Mouse (Mus musculus) forebrain, embryonic 11.5 days (tissue): ENCODE data around the gene Ctsc. TPM values are rescaled to one million over a fixed set of nuclear protein-coding genes. Genes with fewer than 3 reads are reported as not detected.

Experiments used
- ATAC-seq: fragments of 200-750 bp; cut with Nextera tagmentation; replicated peaks from 2 replicates; pipeline ENCODE4 v1.8.0; 2017; ENCODE audit warnings: moderate TSS enrichment; ENCODE audit not compliant: low FRiP score
- DNase-seq: peaks from one replicate; pipeline ENCODE4 v3.0.0-alpha.2; 2017; ENCODE audit warnings: low spot score
- H3K27ac ChIP-seq: fragments of 300-500 bp; sonication (generic); 2 replicates; pipeline ENCODE4 v1.5.1; 2014; ENCODE audit warnings: low read depth, low read length
- H3K27me3 ChIP-seq: fragments of 300-500 bp; sonication (generic); 2 replicates; pipeline ENCODE4 v1.6.1; 2014; ENCODE audit warnings: mild to moderate bottlenecking, low read length, mixed read lengths; ENCODE audit not compliant: control insufficient read depth, insufficient read depth
- H3K36me3 ChIP-seq: fragments of 300-500 bp; sonication (generic); 2 replicates; pipeline ENCODE4 v1.6.1; 2014; ENCODE audit warnings: mild to moderate bottlenecking, low read length, moderate library complexity, mixed read lengths; ENCODE audit not compliant: control insufficient read depth, insufficient read depth
- H3K4me1 ChIP-seq: fragments of 300-500 bp; sonication (generic); replicated peaks from 2 replicates; pipeline ENCODE4 v1.6.1; 2014; ENCODE audit warnings: low read length, mixed read lengths; ENCODE audit not compliant: control insufficient read depth, insufficient read depth
- H3K4me2 ChIP-seq: fragments of 300-500 bp; sonication (generic); 2 replicates; pipeline ENCODE4 v1.6.1; 2014; ENCODE audit warnings: low read depth, mild to moderate bottlenecking, low read length, moderate library complexity, mixed read lengths; ENCODE audit not compliant: severe bottlenecking
- H3K4me3 ChIP-seq: fragments of 300-500 bp; sonication (generic); 2 replicates; pipeline ENCODE4 v1.5.1; 2014; ENCODE audit warnings: low read depth, low read length
- H3K9ac ChIP-seq: fragments of 300-500 bp; sonication (generic); 2 replicates; pipeline ENCODE4 v1.6.1; 2014; ENCODE audit warnings: low read length
- H3K9me3 ChIP-seq: fragments of 300-500 bp; sonication (generic); 2 replicates; pipeline ENCODE4 v1.6.1; 2016; ENCODE audit warnings: low read length, mixed read lengths; ENCODE audit not compliant: control insufficient read depth
- WGBS: fragments of 180-500 bp; shearing (Covaris S2); extraction: QIAGEN DNeasy Blood & Tissue Kit; methylation state at CpG from one replicate; pipeline ENCODE4 v1.1.7; 2014; 5-methylcytosine and 5-hydroxymethylcytosine counted together
- polyA plus RNA-seq: library from polyadenylated mRNA; unstranded; fragments of >200 nt; fragmentation: Nextera tagmentation; extraction: Ambion mirVana; gene quantifications from 2 replicates; pipeline ENCODE4 v1.2.1, GENCODE M21; 2014

Ctsc gene
- polyA plus RNA-seq, 1 experiment from 2014 or later: 18.3 TPM

DNA sequence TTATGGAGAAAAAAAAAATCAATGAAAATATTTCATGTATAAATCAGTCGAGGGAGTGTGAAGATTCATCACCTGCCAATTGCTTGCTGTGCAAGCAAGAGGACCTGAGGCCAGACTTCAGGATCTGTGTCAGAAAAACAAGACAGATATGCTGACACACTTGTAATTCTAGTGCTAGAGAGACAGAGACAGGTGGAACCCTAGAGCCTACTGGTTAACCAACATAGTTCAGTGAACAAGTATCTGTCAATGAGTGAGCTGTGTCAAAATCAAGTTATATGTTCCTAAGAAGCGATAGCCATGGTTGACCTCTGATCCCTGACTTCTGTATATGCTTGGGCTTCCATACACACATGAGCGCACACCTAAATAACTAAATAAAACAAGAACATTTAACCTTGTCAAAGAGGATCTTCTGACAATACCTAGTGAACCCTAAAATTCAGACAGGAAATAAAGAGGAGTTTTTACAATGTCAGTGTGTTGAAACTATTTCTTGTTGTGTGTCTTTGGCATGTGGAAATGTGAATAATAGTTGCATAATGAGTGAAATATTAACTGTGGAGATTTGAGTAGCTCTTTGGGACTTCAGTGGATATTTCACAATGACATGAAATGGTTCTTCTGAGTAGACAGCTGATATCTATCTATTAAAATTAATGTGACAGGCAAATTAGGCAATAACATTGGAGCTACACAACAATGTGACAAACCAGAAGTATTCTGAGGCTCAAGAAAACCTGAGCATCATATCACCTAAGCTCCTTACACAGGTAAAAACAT lies 32.7 kb downstream of the Ctsc start:
- H3K27me3 ChIP-seq: no peaks in the 10 kb centered on the region
- H3K9me3 ChIP-seq: no peaks in the 10 kb centered on the region
- no peak for DNase-seq
- H3K4me1 ChIP-seq: no peaks in the 10 kb centered on the region
- no peak overlapping the region for H3K9ac ChIP-seq
- H3K4me2 ChIP-seq: no peak overlapping the region
- H3K36me3 ChIP-seq: no peaks in the 10 kb centered on the region
- 93% methylated on average over 3 of the region's 3 CpGs for WGBS
- ATAC-seq: no peak
- H3K27ac ChIP-seq: no peak overlapping the region
- no peak overlapping the region for H3K4me3 ChIP-seq

DNA sequence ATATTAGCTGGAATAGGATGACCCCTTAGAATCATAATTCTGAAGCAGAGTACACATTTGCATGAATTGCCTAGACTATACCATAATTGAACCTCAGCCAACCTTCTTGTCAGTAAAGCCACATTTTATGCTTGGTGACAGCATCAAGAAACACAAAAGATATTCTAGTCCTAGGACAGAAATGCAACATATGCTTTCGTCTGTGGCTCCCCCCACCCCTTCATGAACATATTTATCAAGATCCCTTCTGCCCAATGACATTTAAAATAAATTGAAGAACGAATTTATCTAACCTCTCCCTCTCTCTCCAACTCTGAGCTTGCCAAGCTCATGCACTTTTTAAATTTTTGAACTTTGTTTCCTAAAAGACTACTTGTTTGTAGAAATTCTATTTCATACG lies 38.5 kb downstream of the Ctsc start:
- DNase-seq: no peak
- no peaks in the 10 kb centered on the region for H3K36me3 ChIP-seq
- H3K4me3 ChIP-seq: no peak overlapping the region
- H3K4me2 ChIP-seq: no peak overlapping the region
- WGBS: 80% methylated on average over 3 of the region's 3 CpGs
- no peaks in the 10 kb centered on the region for H3K9me3 ChIP-seq
- no peak overlapping the region for H3K27ac ChIP-seq
- H3K4me1 ChIP-seq: no peaks in the 10 kb centered on the region
- ATAC-seq: no peak
- no peaks in the 10 kb centered on the region for H3K27me3 ChIP-seq
- no peak overlapping the region for H3K9ac ChIP-seq

DNA sequence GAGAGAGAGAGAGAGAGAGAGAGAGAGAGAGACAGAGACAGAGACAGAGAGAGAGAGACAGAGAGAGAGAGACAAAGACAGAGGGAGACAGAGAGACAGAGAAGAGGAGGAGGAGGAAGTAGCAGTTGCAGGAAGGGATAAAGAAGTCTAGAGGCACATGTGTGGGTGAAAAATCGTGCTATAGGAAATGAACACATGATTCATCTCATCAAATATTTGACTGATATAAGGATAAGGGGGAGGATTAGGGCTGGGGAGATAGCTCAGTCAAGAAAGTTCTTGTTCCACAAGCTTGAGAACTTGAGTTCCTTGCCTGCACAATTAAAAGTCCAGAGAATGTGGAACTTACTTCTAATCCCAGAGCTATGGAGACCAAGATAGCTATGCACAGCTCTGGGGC lies 40.6 kb downstream of the Ctsc start:
- Histone ChIP-seq H3K27ac (no peak overlapping the region), H3K4me2 (no peak overlapping the region), H3K4me3 (no peak overlapping the region), H3K36me3 (no peaks in the 10 kb centered on the region), H3K4me1 (no peaks in the 10 kb centered on the region), H3K9me3 (no peaks in the 10 kb centered on the region), H3K27me3 (no peaks in the 10 kb centered on the region), H3K9ac (no peak overlapping the region)
- 65% methylated on average over 1 of the region's 1 CpGs for WGBS
- no peak for ATAC-seq
- no peak for DNase-seq

DNA sequence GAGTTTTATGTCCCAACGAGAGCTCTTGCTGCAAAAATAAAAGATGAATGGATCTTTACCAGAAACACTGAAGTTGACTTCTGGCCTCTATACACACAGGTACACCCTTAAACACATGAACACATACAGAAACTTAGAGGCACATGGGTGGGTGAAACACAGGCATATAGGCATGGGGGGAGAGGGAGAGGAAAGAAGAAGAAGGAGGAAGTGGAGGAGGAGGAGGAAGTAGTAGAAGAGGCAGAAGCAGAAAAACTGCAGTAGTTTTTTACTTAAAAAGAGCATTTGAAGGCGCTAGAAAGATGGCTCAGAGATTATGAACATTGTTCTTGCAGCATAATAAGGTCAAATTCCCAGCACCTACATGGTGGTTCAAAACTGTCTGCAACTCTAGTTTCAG lies 41.0 kb downstream of the Ctsc start:
- Histone ChIP-seq H3K27ac (no peak overlapping the region), H3K27me3 (no peaks in the 10 kb centered on the region), H3K4me3 (no peak overlapping the region), H3K9me3 (no peaks in the 10 kb centered on the region), H3K9ac (no peak overlapping the region), H3K4me2 (no peak overlapping the region), H3K36me3 (no peaks in the 10 kb centered on the region), H3K4me1 (no peaks in the 10 kb centered on the region)
- no peak for ATAC-seq
- DNase-seq: no peak
- whole genome bisulfite sequencing: 81% methylated on average over 2 of the region's 2 CpGs

DNA sequence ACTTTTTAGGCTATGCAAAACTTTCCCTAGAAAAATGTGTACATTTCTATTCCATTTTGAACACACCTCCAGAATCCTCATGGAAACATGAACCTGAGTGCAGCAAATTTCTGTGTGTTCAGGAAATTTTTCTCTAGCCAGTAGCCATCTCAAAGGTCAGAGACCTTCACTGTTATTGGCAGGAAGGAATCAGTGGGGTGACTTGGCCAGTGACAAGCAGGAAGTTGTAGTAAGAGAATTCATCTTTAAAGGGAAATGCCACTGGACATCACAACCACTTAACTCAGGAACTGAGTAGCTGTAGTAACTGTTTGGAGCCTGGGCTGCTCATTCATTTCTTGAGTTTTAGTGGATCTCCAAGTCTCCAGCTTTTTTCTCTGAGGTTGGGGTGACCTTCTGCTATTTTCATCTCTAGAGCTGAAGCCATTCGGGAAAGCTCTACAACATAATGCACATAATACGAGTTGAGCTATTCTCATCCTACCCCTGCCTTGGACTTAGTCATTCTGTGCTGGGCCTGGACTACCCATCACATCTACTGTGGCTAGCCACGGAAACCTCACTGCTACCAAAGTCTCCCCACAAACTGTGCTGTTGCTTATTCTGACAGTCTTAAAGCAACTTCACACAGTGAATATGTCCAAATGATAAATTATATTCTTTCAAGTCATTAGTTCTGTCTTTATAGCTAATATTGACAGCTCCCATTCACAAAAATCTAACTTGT lies 41.7 kb downstream of the Ctsc start:
- no peak overlapping the region for H3K4me2 ChIP-seq
- 84% methylated on average over 3 of the region's 3 CpGs for WGBS

DNA sequence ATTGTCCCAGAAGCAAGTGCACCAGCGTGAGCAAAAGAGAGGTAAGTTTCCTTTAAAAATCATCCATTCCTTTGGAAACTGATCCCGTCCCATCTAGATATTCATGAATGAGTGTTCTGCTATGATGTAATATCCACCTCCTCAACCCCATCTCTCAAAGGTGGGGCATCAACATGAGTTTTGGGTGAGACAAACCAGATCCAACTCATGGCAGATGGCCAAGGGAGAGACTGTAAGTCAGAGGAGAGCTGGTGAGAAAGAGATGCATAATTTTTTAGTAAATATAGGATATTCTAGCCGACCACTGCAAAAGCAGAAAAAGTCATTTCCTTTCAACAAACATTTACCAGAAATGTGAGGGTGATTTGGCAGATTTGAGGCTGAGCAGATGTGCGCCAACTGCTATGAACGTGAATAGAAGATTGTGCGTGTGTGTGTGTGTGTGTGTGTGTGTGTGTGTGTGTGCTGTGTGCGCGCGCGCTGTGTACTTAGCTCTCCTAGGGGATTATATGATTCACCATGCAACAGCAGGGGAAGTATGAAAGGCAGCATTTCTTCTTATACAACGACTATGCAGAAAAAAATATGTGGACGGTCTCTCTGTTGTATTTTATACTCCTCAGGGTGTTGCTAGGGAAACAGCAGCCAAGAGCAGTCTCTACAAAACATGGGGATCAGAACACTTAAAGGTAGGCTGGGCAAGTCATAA lies 42.9 kb downstream of the Ctsc start:
- peak; percentile 80 for ATAC-seq

More for the DNA sequence above, 41.7 kb downstream of the Ctsc start:
- Histone ChIP-seq H3K36me3 (no peaks in the 10 kb centered on the region), H3K27me3 (no peaks in the 10 kb centered on the region), H3K4me1 (no peaks in the 10 kb centered on the region), H3K27ac (no peak overlapping the region), H3K9ac (no peak overlapping the region), H3K4me3 (no peak overlapping the region), H3K9me3 (no peaks in the 10 kb centered on the region)
- ATAC-seq (no peak), DNase-seq (no peak)

DNA sequence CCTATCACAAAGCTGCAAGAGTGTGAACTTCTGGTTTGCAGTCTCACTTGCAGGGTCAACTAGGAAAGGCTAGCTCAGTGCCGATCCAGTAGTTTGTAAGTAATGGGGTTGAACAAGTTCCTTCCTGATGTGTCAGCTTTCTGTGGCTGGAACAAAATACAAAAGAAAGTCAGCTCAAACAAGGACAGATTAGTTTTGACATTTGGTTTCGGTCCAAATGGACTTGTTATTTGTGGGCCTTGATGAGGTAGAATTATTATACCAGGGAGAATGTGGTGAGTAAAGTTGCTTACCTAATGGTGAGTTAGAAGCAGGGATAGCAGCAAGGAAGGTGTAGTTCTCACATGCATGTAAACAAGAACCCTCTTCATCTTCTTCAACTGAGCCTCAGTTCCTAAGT lies 44.5 kb downstream of the Ctsc start:
- H3K4me2 ChIP-seq: no peak overlapping the region
- no peaks in the 10 kb centered on the region for H3K36me3 ChIP-seq
- H3K4me3 ChIP-seq: no peak overlapping the region
- ATAC-seq (no peak), DNase-seq (no peak)
- no peaks in the 10 kb centered on the region for H3K4me1 ChIP-seq
- no peaks in the 10 kb centered on the region for H3K27me3 ChIP-seq
- no peak overlapping the region for H3K27ac ChIP-seq
- H3K9ac ChIP-seq: no peak overlapping the region
- WGBS: 88% methylated on average over 2 of the region's 2 CpGs
- H3K9me3 ChIP-seq: no peaks in the 10 kb centered on the region

More for the DNA sequence above, 42.9 kb downstream of the Ctsc start:
- Histone ChIP-seq H3K9me3 (no peaks in the 10 kb centered on the region), H3K27me3 (no peaks in the 10 kb centered on the region), H3K36me3 (no peaks in the 10 kb centered on the region), H3K4me1 (no peaks in the 10 kb centered on the region), H3K4me3 (no peak overlapping the region), H3K4me2 (no peak overlapping the region), H3K9ac (no peak overlapping the region), H3K27ac (no peak overlapping the region)
- 69% methylated on average over 12 of the region's 12 CpGs for WGBS
- DNase-seq: peak; percentile 52

DNA sequence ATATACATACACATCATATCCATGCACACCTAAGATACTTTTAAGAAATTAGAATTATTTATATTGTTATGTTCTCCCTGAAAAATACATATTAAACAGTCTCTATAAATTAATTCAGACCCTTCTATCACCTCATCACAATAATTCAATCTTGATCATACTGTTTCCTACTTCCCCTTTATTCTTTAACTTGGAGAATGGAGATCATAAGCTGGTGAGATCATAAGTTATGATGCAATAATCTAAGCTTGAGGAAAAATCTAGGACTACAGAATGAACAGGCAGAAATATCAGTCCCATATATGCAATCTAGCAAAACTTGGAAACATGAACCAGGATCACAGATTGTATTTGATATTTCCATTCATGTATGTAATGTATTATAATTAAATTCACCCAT lies 49.6 kb downstream of the Ctsc start:
- H3K4me2 ChIP-seq: no peak overlapping the region
- no peaks in the 10 kb centered on the region for H3K27me3 ChIP-seq
- no peak for DNase-seq
- no peaks in the 10 kb centered on the region for H3K9me3 ChIP-seq
- H3K27ac ChIP-seq: no peak overlapping the region
- H3K4me1 ChIP-seq: no peaks in the 10 kb centered on the region
- no peak overlapping the region for H3K4me3 ChIP-seq
- ATAC-seq: no peak
- H3K9ac ChIP-seq: no peak overlapping the region
- H3K36me3 ChIP-seq: no peaks in the 10 kb centered on the region
